Mouse (Mus musculus) liver, embryonic 14.5 days (tissue): ENCODE data around the gene Tfcp2. TPM values are rescaled to one million over a fixed set of nuclear protein-coding genes. Genes with fewer than 3 reads are reported as not detected.

ENCODE experiments used
- ATAC-seq: fragments of 200-750 bp; cut with Nextera tagmentation; 2 replicates; pipeline ENCODE4 v1.8.0; 2017; ENCODE audit warnings: moderate number of reproducible peaks, mild to moderate bottlenecking, moderate library complexity; ENCODE audit not compliant: insufficient read depth
- DNase-seq, 3 experiments: peaks; one replicate each; pipeline ENCODE4 v3.0.0-alpha.2; 2012 to 2013; ENCODE audit warnings: low read depth in 3 of 3, low spot score in 3 of 3
- H3K27ac ChIP-seq: fragments of 300-500 bp; sonication (generic); 2 replicates; pipeline ENCODE4 v1.5.1; 2014; ENCODE audit warnings: moderate library complexity, mild to moderate bottlenecking, control low read depth, inconsistent platforms
- H3K27me3 ChIP-seq: fragments of 300-500 bp; sonication (generic); 2 replicates; pipeline ENCODE4 v1.6.1; 2014; ENCODE audit warnings: mild to moderate bottlenecking, low read length, moderate library complexity; ENCODE audit not compliant: control insufficient read depth, insufficient read depth
- H3K36me3 ChIP-seq: fragments of 300-500 bp; sonication (generic); replicated peaks from 2 replicates; pipeline ENCODE4 v1.6.1; 2014; ENCODE audit warnings: low read depth; ENCODE audit not compliant: control insufficient read depth, insufficient read depth
- H3K4me1 ChIP-seq, 2 experiments: fragments of 200-500 bp in 1 of 2; fragments of 300-500 bp in 1 of 2; sonication (generic) in 1 of 2; replicated peaks; 2 replicates each; pipeline ENCODE4 v1.6.1; 2012 to 2014; ENCODE audit warnings: antibody characterized with exemption in 1 of 2, inconsistent platforms in 1 of 2, low read length in 1 of 2; ENCODE audit not compliant: control insufficient read depth in 2 of 2, insufficient read depth in 2 of 2
- H3K4me2 ChIP-seq: fragments of 300-500 bp; sonication (generic); 2 replicates; pipeline ENCODE4 v1.6.1; 2014; ENCODE audit warnings: low read depth, mild to moderate bottlenecking, control low read depth, moderate library complexity
- H3K4me3 ChIP-seq, 2 experiments: fragments of 200-500 bp in 1 of 2; fragments of 300-500 bp in 1 of 2; sonication (generic) in 1 of 2; 2 replicates each; pipeline ENCODE4 v1.5.1; 2012 to 2014; ENCODE audit warnings: low read depth in 2 of 2, low read length in 2 of 2, mild to moderate bottlenecking in 2 of 2, control low read depth in 1 of 2, inconsistent platforms in 1 of 2, moderate library complexity in 1 of 2; ENCODE audit not compliant: insufficient read depth in 1 of 2
- H3K9ac ChIP-seq: fragments of 300-500 bp; sonication (generic); replicated peaks from 2 replicates; pipeline ENCODE4 v1.6.1; 2014; ENCODE audit warnings: mild to moderate bottlenecking, control low read depth, moderate library complexity
- H3K9me3 ChIP-seq: fragments of 300-500 bp; sonication (generic); 2 replicates; pipeline ENCODE4 v1.6.1; 2016; ENCODE audit warnings: low read length, mixed read lengths; ENCODE audit not compliant: control insufficient read depth
- CTCF ChIP-seq: IDR thresholded peaks from 2 replicates; pipeline ENCODE4 v1.5.1; 2016; ENCODE audit warnings: antibody characterized with exemption, low read depth, control low read depth
- EP300 ChIP-seq: IDR thresholded peaks from 2 replicates; pipeline ENCODE4 v1.6.1; 2016; ENCODE audit warnings: antibody characterized with exemption, low read depth
- WGBS: fragments of 180-500 bp; shearing (Covaris S2); extraction: QIAGEN DNeasy Blood & Tissue Kit; methylation state at CpG from one replicate; pipeline ENCODE4 v1.1.7; 2014; ENCODE audit not compliant: insufficient replicate concordance; 5-methylcytosine and 5-hydroxymethylcytosine counted together
- polyA plus RNA-seq, 2 experiments: library from polyadenylated mRNA; depleted of rRNA in 1 of 2; stranded (reverse) in 1 of 2; unstranded in 1 of 2; fragments of >200 nt; fragmentation: Nextera tagmentation in 1 of 2; extraction: Ambion mirVana in 1 of 2; gene quantifications; 2 replicates each; pipeline versions ENCODE4 v1.2.1 to v1.2.3; 2012 to 2014

Tfcp2 gene
- polyA plus RNA-seq, 2 experiments = 2.5 to 2.6 TPM

GRCm38 (mm10) chr15:100525405-100525804 lies 26.4 kb downstream of the Tfcp2 start:
- Histone ChIP-seq H3K36me3 (no peaks in the 10 kb centered on the region), H3K27me3 (no peaks in the 10 kb centered on the region), H3K4me1 (no peaks in the 10 kb centered on the region), H3K4me2 (no peak overlapping the region), H3K27ac (no peak overlapping the region), H3K4me3 (no peak overlapping the region), H3K9me3 (no peaks in the 10 kb centered on the region), H3K9ac (no peak overlapping the region)
- WGBS = 78% methylated on average over 14 of the region's 14 CpGs
- DNase-seq (no peak), ATAC-seq (no peak)
- TF ChIP-seq EP300 = no peak
- TF ChIP-seq CTCF = no peak

GRCm38 (mm10) chr15:100520306-100520705 lies 31.5 kb downstream of the Tfcp2 start:
- Histone ChIP-seq H3K36me3 (no peaks in the 10 kb centered on the region), H3K4me3 (no peak overlapping the region), H3K4me2 (no peak overlapping the region), H3K9ac (no peak overlapping the region), H3K27me3 (no peaks in the 10 kb centered on the region), H3K27ac (no peak overlapping the region), H3K9me3 (no peaks in the 10 kb centered on the region), H3K4me1 (no peaks in the 10 kb centered on the region)
- TF ChIP-seq EP300 (no peak), CTCF (no peak)
- DNase-seq = no peak
- no peak for ATAC-seq
- 79% methylated on average over 14 of the region's 14 CpGs for WGBS

GRCm38 (mm10) chr15:100515121-100515520 lies 36.7 kb downstream of the Tfcp2 start:
- H3K27ac ChIP-seq = no peak overlapping the region
- TF ChIP-seq EP300 (no peak), CTCF (no peak)
- H3K36me3 ChIP-seq = no peaks in the 10 kb centered on the region; the same call in 1 of the 2 replicates
- 67% methylated on average over 2 of the region's 2 CpGs for WGBS
- no peak for DNase-seq
- H3K4me1 ChIP-seq = no peaks in the 10 kb centered on the region
- no peak overlapping the region for H3K4me2 ChIP-seq
- H3K9me3 ChIP-seq = no peaks in the 10 kb centered on the region
- no peak for ATAC-seq
- no peaks in the 10 kb centered on the region for H3K27me3 ChIP-seq
- no peak overlapping the region for H3K4me3 ChIP-seq
- no peak overlapping the region for H3K9ac ChIP-seq

GRCm38 (mm10) chr15:100513387-100513786 lies 38.4 kb downstream of the Tfcp2 start:
- TF ChIP-seq EP300 (no peak), CTCF (no peak)
- no peaks in the 10 kb centered on the region for H3K4me1 ChIP-seq
- H3K9me3 ChIP-seq = no peaks in the 10 kb centered on the region
- ATAC-seq (no peak), DNase-seq (no peak)
- no peak overlapping the region for H3K4me2 ChIP-seq
- no peak overlapping the region for H3K4me3 ChIP-seq
- H3K9ac ChIP-seq = no peak overlapping the region
- 57% methylated on average over 4 of the region's 4 CpGs for WGBS
- H3K27ac ChIP-seq = no peak overlapping the region
- H3K36me3 ChIP-seq = no peaks in the 10 kb centered on the region; the same call in 1 of the 2 replicates
- no peaks in the 10 kb centered on the region for H3K27me3 ChIP-seq

GRCm38 (mm10) chr15:100510072-100510471 lies 41.7 kb downstream of the Tfcp2 start:
- DNase-seq = no peak
- no peak for TF ChIP-seq CTCF
- TF ChIP-seq EP300 = no peak
- Histone ChIP-seq H3K36me3 (no peaks in the 10 kb centered on the region; the same call in 1 of the 2 replicates), H3K4me2 (no peak overlapping the region), H3K27ac (no peak overlapping the region), H3K27me3 (no peaks in the 10 kb centered on the region), H3K4me1 (no peaks in the 10 kb centered on the region), H3K9me3 (no peaks in the 10 kb centered on the region), H3K9ac (no peak overlapping the region), H3K4me3 (no peak overlapping the region)
- WGBS = 84% methylated on average over 11 of the region's 11 CpGs
- ATAC-seq = no peak
